Mouse (Mus musculus): Measurements from ENCODE around the gene Tspan7. TPM values are rescaled to one million over a fixed set of nuclear protein-coding genes. Genes with fewer than 3 reads are reported as not detected.

Gene Tspan7
- 8.7 and 18.4 TPM in 2 replicates for total RNA-seq (2012; rRNA removed)

DNA sequence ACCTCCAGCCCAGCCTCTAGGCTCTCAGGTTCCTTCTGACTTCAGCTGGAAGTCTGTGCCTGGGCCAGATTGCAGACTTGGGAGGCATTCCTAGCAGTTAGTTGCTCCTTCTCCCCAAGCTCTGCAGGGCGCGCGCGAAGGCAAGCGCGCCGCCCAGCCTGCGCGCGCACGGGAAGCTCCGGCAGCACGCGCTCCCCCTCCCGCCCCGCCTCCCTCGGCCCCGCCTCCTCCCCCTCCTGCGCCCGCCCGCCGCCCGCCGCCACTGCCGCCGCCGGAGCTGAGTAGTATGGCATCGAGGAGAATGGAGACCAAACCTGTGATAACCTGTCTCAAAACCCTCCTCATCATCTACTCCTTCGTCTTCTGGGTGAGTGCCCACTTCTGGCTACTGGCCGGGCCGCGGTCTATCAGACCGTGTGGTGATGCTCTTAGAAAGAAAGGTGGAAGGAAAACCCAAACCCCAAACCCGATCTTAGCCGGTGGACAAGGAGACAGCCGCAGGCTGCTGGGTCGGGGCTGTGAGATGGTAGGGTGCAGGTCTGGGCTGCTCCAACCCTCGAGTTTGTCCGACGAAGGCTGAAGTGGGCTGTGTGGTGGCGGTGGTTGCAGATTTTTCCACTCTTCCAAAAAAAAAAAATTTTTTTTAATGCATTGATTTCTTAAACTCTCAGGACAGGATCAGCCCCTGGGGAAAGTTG is at the start of gene Tspan7:
Gene Tspan7, plus strand, starts transcription at position 287 of the 698 bp plus-strand sequence.
- in situ Hi-C loops (cut with MboI; ENCODE audit: low sequenced_read_pairs in 2 of 2, unreplicated experiment in 2 of 2): no loop called here
- H3K27ac ChIP-seq (ENCODE audit: insufficient read depth, low read depth, low read length, poor library complexity, severe bottlenecking): no peak within 1 kb of the TSS
- no peak for TF ChIP-seq HCFC1 (IDR thresholded peaks at IDR 0.05; ENCODE audit: borderline replicate concordance, insufficient read depth, low read length)
- no peak for TF ChIP-seq CHD2 (IDR thresholded peaks at IDR 0.05; ENCODE audit: low read depth, low read length)
- no peak for TF ChIP-seq ZNF384 (IDR thresholded peaks at IDR 0.05; ENCODE audit: low read depth, low read length)
- TF ChIP-seq MAFK (IDR thresholded peaks at IDR 0.05; ENCODE audit: insufficient read depth, low read depth, low read length): no peak
- no peak for TF ChIP-seq ZC3H11A (IDR thresholded peaks at IDR 0.05; ENCODE audit: borderline replicate concordance, low read depth, low read length)
- peak within 1 kb of the TSS; percentile 65 to 79 for H3K4me3 ChIP-seq (ENCODE audit: insufficient read depth in 1 of 2, low read depth in 1 of 2, low read length in 2 of 2, poor library complexity in 1 of 2, severe bottlenecking in 1 of 2)
- H3K36me3 ChIP-seq (ENCODE audit: control insufficient read depth, insufficient read depth, low read length, poor library complexity, severe bottlenecking): no peaks in the 10 kb centered on the region
- peak within 1 kb of the TSS; percentile 70 for H3K9ac ChIP-seq (ENCODE audit: insufficient read depth, low read depth, low read length, poor library complexity, severe bottlenecking)
- no peaks in the 10 kb centered on the region for H3K9me3 ChIP-seq (ENCODE audit: control insufficient read depth, insufficient read depth, low read depth, low read length)
- DNase-seq (ENCODE audit: low read depth, low spot score): no peak
- H3K4me1 ChIP-seq (ENCODE audit: control insufficient read depth in 2 of 2, insufficient read depth in 2 of 2, low read length in 2 of 2, poor library complexity in 1 of 2): no peaks in the 10 kb centered on the region

- H3K4me1 ChIP-seq (ENCODE audit: control insufficient read depth in 2 of 2, insufficient read depth in 2 of 2, low read length in 2 of 2, poor library complexity in 1 of 2): no peaks in the 10 kb centered on the region
- H3K27ac ChIP-seq (ENCODE audit: insufficient read depth, low read depth, low read length, poor library complexity, severe bottlenecking): no peak overlapping the region
- no peaks in the 10 kb centered on the region for H3K36me3 ChIP-seq (ENCODE audit: control insufficient read depth, insufficient read depth, low read length, poor library complexity, severe bottlenecking)
- no peak overlapping the region for H3K4me3 ChIP-seq (ENCODE audit: insufficient read depth in 1 of 2, low read depth in 1 of 2, low read length in 2 of 2, poor library complexity in 1 of 2, severe bottlenecking in 1 of 2)
- no peaks in the 10 kb centered on the region for H3K9me3 ChIP-seq (ENCODE audit: control insufficient read depth, insufficient read depth, low read depth, low read length)
- DNase-seq (ENCODE audit: low read depth, low spot score): no peak
- H3K9ac ChIP-seq (ENCODE audit: insufficient read depth, low read depth, low read length, poor library complexity, severe bottlenecking): no peak overlapping the region
- in situ Hi-C loops (cut with MboI; ENCODE audit: low sequenced_read_pairs in 2 of 2, unreplicated experiment in 2 of 2): no loop called here
- TF ChIP-seq ZC3H11A (IDR thresholded peaks at IDR 0.05; ENCODE audit: borderline replicate concordance, low read depth, low read length): no peak
- no peak for TF ChIP-seq HCFC1 (IDR thresholded peaks at IDR 0.05; ENCODE audit: borderline replicate concordance, insufficient read depth, low read length)
- no peak for TF ChIP-seq ZNF384 (IDR thresholded peaks at IDR 0.05; ENCODE audit: low read depth, low read length)
- TF ChIP-seq CHD2 (IDR thresholded peaks at IDR 0.05; ENCODE audit: low read depth, low read length): no peak
- no peak for TF ChIP-seq MAFK (IDR thresholded peaks at IDR 0.05; ENCODE audit: insufficient read depth, low read depth, low read length)
Observed at GRCm38 (mm10) chrX:10449323-10449980, 35.5 kb upstream of the Tspan7 start.

GRCm38 (mm10) chrX:10450143-10451060 is 34.6 kb upstream of the Tspan7 start:
- in situ Hi-C loops (cut with MboI; ENCODE audit: low sequenced_read_pairs in 2 of 2, unreplicated experiment in 2 of 2): no loop called here
- Histone ChIP-seq H3K27ac (ENCODE audit: insufficient read depth, low read depth, low read length, poor library complexity, severe bottlenecking) (no peak overlapping the region), H3K4me1 (ENCODE audit: control insufficient read depth in 2 of 2, insufficient read depth in 2 of 2, low read length in 2 of 2, poor library complexity in 1 of 2) (no peaks in the 10 kb centered on the region), H3K9me3 (ENCODE audit: control insufficient read depth, insufficient read depth, low read depth, low read length) (no peaks in the 10 kb centered on the region), H3K36me3 (ENCODE audit: control insufficient read depth, insufficient read depth, low read length, poor library complexity, severe bottlenecking) (no peaks in the 10 kb centered on the region), H3K4me3 (ENCODE audit: insufficient read depth in 1 of 2, low read depth in 1 of 2, low read length in 2 of 2, poor library complexity in 1 of 2, severe bottlenecking in 1 of 2) (no peak overlapping the region), H3K9ac (ENCODE audit: insufficient read depth, low read depth, low read length, poor library complexity, severe bottlenecking) (no peak overlapping the region)
- DNase-seq (ENCODE audit: low read depth, low spot score): no peak
- TF ChIP-seq CHD2 (IDR thresholded peaks at IDR 0.05; ENCODE audit: low read depth, low read length): no peak
- no peak for TF ChIP-seq ZC3H11A (IDR thresholded peaks at IDR 0.05; ENCODE audit: borderline replicate concordance, low read depth, low read length)
- TF ChIP-seq ZNF384 (IDR thresholded peaks at IDR 0.05; ENCODE audit: low read depth, low read length): no peak
- no peak for TF ChIP-seq MAFK (IDR thresholded peaks at IDR 0.05; ENCODE audit: insufficient read depth, low read depth, low read length)
- TF ChIP-seq HCFC1 (IDR thresholded peaks at IDR 0.05; ENCODE audit: borderline replicate concordance, insufficient read depth, low read length): no peak

DNA sequence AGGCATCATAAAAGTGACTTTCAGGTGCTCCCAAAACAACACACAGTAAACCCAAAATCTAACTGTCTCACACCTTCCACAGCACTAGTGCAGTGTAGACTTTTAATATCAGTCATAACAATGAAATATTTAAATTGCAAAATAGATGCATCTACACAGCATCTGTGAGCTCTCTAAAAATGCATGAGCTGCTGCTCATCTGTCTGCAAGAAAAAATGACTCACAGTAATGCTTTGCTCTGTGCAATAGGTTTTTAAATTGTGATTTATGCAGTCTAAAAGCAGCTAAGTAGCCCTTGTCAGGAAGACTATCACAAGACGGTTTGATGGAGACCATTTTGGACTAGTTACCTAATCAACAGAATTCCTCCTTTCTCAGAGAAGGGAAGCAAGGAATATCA is 31.2 kb upstream of the Tspan7 start:
- Histone ChIP-seq H3K27ac (ENCODE audit: insufficient read depth, low read depth, low read length, poor library complexity, severe bottlenecking) (no peak overlapping the region), H3K36me3 (ENCODE audit: control insufficient read depth, insufficient read depth, low read length, poor library complexity, severe bottlenecking) (no peaks in the 10 kb centered on the region), H3K9ac (ENCODE audit: insufficient read depth, low read depth, low read length, poor library complexity, severe bottlenecking) (no peak overlapping the region), H3K4me3 (ENCODE audit: insufficient read depth in 1 of 2, low read depth in 1 of 2, low read length in 2 of 2, poor library complexity in 1 of 2, severe bottlenecking in 1 of 2) (no peak overlapping the region), H3K4me1 (ENCODE audit: control insufficient read depth in 2 of 2, insufficient read depth in 2 of 2, low read length in 2 of 2, poor library complexity in 1 of 2) (no peaks in the 10 kb centered on the region), H3K9me3 (ENCODE audit: control insufficient read depth, insufficient read depth, low read depth, low read length) (no peaks in the 10 kb centered on the region)
- in situ Hi-C loops (cut with MboI; ENCODE audit: low sequenced_read_pairs in 2 of 2, unreplicated experiment in 2 of 2): no loop called here
- TF ChIP-seq MAFK (IDR thresholded peaks at IDR 0.05; ENCODE audit: insufficient read depth, low read depth, low read length): no peak
- TF ChIP-seq ZC3H11A (IDR thresholded peaks at IDR 0.05; ENCODE audit: borderline replicate concordance, low read depth, low read length): no peak
- TF ChIP-seq CHD2 (IDR thresholded peaks at IDR 0.05; ENCODE audit: low read depth, low read length): no peak
- no peak for TF ChIP-seq HCFC1 (IDR thresholded peaks at IDR 0.05; ENCODE audit: borderline replicate concordance, insufficient read depth, low read length)
- no peak for TF ChIP-seq ZNF384 (IDR thresholded peaks at IDR 0.05; ENCODE audit: low read depth, low read length)
- DNase-seq (ENCODE audit: low read depth, low spot score): no peak

Measured in ES-E14 (cell line).